Mouse (Mus musculus) C3H10T1/2 (cell line): Measurements from ENCODE around the gene Dhx29. TPM values are rescaled to one million over a fixed set of nuclear protein-coding genes. Genes with fewer than 3 reads are reported as not detected.

Experiments used
- polyA plus RNA-seq, 2 experiments: library from polyadenylated mRNA; unstranded; fragments of >200 nt; fragmentation: generic; extraction: Trizol; gene quantifications; one replicate each; pipeline ENCODE4 v1.2.1; 2012; ENCODE audit warnings: missing spikeins in 2 of 2

Gene Dhx29
- polyA plus RNA-seq: 1 to 10 TPM; 1.9 to 8.0 TPM

DNA sequence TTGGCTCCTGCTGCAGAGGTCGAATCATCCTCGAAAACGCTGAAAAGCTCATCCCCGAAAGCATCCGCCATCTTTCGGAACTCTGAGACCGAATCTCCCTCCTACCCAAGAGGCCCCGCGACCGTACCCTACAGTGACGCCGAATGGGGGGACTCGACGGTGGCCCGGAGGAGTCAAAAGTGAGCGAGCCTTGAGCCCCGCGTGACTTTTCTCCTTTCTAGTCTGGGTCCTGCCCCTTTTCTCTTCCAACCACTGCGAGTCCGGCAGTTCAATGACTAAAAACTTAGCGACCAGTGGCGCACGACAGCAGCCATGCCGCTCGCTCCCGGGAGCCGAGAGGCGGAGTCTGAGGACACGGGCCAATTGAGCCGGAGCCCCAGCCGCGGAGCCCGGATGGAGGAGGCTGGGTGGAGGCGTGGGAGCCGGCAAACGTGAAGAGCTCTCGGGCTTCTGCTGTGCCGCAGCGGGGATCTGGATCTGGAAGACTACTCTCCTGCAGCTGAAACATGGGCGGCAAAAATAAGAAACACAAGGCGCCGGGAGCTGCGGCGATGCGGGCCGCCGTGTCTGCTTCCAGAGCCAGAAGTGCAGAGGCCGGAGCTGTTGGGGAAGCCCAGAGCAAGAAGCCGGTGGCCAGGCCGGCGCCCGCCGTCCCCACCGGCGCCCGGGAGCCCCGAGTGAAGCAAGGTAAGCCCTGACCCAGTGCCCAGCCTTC lies at the start of gene Dhx29, which contains the start of gene Mtrex:
Gene Dhx29 (plus strand): TSS at position 168 of the 715 bp plus-strand sequence.
Gene Mtrex (minus strand): TSS at position 112 of the 715 bp plus-strand sequence.

DNA sequence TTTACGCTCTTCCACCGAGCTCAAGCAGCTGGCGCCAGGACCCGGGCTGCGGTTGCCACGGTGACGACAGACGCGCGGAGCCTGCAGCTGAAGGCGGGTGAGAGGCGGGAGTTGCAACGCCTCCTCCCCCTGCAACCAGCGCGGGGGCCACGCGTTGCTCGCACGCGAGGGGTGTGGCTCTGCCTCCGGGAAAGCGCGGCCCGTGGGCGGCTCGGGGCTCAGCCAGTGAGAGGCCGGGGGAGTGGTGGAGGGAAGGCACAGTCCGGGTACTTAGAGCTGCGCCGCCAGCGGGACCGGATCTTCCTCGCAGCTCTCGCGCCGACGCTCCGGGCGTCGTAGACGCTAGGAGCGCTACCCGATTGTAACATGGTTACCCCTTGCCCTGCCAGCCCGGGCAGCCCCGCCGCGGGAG lies 60.3 kb downstream of the Dhx29 start, which contains the start of gene Ccno:
Gene Ccno (plus strand): TSS at position 271 of the 412 bp plus-strand sequence.

DNA sequence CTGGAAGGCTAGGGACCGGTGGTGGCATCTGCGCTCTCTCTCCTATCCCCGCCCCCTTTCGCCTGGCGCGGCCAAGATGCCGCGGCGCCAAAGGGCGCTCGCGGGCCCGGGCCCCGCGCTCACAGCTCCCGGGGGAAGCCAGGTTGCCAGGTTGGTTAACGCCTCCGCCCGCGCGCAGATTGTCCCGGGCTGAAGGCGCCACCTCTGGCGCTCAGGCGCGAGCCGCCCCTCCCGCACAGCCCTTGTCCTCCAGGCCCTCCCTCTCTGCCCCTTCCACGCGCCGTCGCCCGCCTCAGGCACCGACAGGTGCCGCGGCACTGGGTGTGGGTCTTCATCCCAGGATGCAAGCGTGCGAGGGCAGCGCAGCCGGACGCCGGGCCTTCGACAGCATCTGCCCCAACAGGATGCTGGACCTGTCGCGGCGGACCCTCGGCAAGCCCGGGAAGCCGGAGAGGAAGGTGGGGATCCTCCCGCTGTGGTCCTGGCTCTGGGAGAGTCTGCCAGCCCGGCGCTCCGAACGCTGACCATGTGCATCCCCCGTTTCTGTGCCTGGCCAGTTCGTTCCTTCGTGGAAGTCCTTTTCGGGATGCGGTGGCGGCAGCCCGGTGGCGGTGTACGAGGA lies 66.4 kb downstream of the Dhx29 start, which contains the start of gene Mcidas:
Gene Mcidas (plus strand): TSS at position 315 of the 622 bp plus-strand sequence.

Other genes with a start within 250 kb of the Dhx29 start
- 100 to 1,000 TPM in 1 of 2 experiments, 10 to 100 TPM in 1; 32.8 to 197 TPM for gene Plpp1, start 126.7 kb upstream of the Dhx29 start, polyA plus RNA-seq
- gene Mtrex, start 56 bp upstream of the Dhx29 start, polyA plus RNA-seq: 10 to 100 TPM in 1 of 2 experiments, 1 to 10 TPM in 1; 1.5 to 11.5 TPM
- 1 to 10 TPM; 3.1 to 7.9 TPM for gene Ccno, start 60.3 kb downstream of the Dhx29 start, polyA plus RNA-seq
- gene Mcidas, start 66.4 kb downstream of the Dhx29 start, polyA plus RNA-seq: under 1 TPM; 0.02 to 0.08 TPM
- gene Cdc20b, start 107.7 kb downstream of the Dhx29 start, polyA plus RNA-seq: not detected
- 100 to 1,000 TPM in 1 of 2 experiments, 10 to 100 TPM in 1; 24.6 to 164 TPM for gene Gpx8, start 119.0 kb downstream of the Dhx29 start, polyA plus RNA-seq
- not detected for gene Gzma, start 173.5 kb downstream of the Dhx29 start, polyA plus RNA-seq